Mouse (Mus musculus) adrenal gland, postnatal 14 days (tissue): Measurements from ENCODE around the gene Gm49380. TPM values are rescaled to one million over a fixed set of nuclear protein-coding genes. Genes with fewer than 3 reads are reported as not detected.

Experiments
- DNase-seq: peaks from one replicate; pipeline ENCODE4 v3.0.0; 2021; ENCODE audit warnings: mixed read lengths
- total RNA-seq: library from RNA; stranded (reverse); gene quantifications from 2 replicates; pipeline ENCODE4 v1.2.3, GENCODE M21; 2021

Gm49380 gene
- total RNA-seq, 1 experiment from 2014 or later, result 0.52 TPM

GRCm38 (mm10) chr9:44075276-44075995 lies 37.9 kb downstream of the Gm49380 start:
- DNase-seq, result no peak

GRCm38 (mm10) chr9:44074395-44075275 lies 38.7 kb downstream of the Gm49380 start:
- DNase-seq, result peak; percentile 65

DNA sequence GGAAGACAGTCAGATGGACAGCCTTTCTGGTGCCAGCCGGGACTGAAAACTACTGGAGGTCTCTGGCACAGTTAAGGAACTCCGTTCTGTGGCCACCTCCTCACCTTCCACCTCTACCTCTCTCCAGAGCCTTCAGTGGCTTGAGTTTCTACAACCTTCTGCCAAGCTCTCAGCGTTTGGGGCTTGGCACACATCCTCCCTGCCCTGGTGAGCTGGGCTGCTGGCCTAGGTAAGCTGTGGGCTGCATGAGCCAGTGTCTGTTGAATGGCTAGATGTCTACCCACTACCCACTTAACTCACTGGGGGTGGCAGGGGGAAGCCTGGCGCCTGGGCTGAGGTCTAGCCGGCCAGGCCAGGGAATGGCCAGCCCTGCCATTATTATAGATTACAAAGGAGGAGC lies 40.2 kb downstream of the Gm49380 start:
- DNase-seq, result no peak

DNA sequence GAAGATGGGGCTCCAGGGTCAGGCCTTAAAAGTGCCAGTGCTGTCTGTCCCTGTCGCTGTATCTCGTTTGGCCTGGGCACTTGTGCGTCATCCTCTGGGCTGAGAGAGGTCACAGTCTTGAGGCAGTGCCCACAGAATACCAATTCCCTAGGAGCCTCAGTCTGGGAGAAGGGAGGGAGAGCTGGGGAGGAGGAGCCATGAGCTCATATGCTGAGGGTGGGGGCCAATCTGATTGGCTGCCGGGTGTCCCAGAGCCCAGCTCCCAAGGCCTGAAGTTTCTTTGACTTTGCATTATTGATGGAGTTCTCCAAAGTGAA lies 40.7 kb downstream of the Gm49380 start:
- DNase-seq, result peak; percentile 86

GRCm38 (mm10) chr9:44071914-44072598 lies 41.2 kb downstream of the Gm49380 start:
- DNase-seq, result peak; percentile 74

DNA sequence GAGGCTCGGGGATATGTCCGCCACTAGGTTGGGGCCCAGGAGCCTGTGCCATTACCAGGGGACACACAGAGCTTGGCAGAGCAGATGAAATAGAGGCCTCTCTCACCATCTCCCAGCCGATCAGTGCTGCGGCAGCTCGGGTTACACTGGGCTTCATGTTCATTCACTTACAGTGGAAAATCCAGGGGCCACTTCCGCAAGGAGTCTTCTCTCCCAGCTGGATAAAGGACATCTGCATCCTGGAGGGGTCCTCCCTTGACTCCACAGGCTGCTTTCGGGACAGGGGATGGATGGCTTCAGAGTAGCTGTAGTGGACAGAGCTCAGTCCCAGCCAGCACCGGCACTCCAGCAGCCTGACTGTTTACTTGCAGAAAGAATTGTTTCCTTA lies 42.5 kb downstream of the Gm49380 start:
- DNase-seq, result no peak

DNA sequence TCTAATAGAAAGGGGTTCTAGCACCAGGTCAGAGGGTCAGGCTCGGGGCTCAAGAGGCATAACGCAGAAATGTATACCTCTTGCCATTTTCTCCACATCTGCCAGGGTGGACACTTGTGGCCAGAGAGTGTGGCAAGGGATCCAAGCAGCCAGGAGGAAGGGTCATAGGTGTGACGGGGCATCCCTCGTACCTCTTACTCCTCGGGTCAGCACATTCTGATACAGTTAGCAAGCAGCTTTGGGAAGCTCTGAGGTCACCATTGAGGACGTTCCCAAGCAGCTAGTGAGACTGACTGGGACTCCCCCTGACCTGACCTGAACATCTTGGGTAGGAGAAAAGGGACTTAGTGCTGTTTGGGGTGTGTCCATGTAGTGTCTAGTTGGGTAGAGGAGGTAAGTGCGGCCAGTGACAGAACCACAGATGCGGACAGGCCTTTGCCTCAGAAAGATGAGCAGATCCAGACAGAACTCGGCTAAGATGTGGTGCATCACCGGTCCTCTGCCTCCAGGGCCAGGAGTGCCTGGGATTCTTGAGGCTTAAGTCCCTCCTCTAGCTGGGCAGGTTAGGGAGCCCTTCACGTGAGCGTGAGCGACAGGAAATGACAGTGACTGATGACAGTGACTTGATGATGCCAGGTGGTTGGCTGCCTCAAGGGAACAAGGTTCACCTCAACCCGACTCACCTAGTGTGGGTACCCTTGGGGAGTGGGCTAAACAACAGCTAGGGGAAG lies 43.0 kb downstream of the Gm49380 start:
- no peak for DNase-seq

- DNase-seq, result no peak
Observed at GRCm38 (mm10) chr9:44069252-44069651, 44.0 kb downstream of the Gm49380 start.

- no peak for DNase-seq
Observed at GRCm38 (mm10) chr9:44067960-44068330, 45.4 kb downstream of the Gm49380 start.

GRCm38 (mm10) chr9:44067241-44067959 lies 45.9 kb downstream of the Gm49380 start:
- no peak for DNase-seq

DNA sequence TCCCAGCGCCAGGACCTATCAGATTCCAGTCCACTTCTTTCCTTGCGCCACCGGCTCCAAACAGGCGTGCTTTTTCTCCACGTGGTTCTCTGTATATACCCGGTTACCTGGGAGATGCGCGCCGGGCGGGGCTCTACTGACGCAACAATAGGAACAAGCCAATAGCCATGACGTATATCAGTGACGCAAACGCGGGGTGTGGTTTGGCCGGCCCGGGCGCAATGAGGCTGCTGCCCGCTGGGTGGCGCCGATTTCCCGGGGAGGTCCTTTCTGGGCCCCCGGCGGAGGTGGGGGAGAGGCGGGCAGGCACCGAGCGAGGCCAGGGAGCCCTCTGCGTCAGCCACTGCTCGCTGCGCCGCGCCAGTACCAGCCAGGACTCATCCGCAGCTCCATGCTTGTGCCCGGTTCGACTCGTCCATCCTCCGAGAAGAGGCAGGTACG lies 46.5 kb downstream of the Gm49380 start, which contains the start of gene Usp2:
Gene Usp2, plus strand, starts transcription at position 237 of the 441 bp plus-strand sequence.
- DNase-seq, result peak; percentile 100

GRCm38 (mm10) chr9:44065177-44065576 lies 48.1 kb downstream of the Gm49380 start:
- DNase-seq, result no peak

- DNase-seq, result no peak
Observed at GRCm38 (mm10) chr9:44058606-44059005, 54.7 kb downstream of the Gm49380 start.

GRCm38 (mm10) chr9:44053936-44054335 lies 59.4 kb downstream of the Gm49380 start:
- DNase-seq, result no peak

DNA sequence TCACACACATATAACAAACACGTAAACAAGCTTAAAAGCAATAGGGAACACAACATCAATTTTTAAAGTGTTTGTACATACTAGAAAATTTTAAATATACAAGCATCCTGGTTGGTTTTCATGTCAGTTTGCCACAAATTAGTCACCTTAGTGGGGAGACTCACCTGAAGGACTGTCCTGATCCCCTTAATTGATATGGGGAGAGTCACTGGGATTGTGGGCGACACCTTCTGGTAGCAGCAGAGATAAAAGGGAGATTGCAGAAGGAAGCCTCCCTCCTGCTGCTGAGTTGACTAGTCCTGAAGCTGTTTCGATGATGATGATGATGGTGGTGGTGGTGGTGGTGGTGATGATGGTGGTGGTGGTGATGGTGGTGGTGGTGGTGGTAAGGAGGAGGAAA lies 60.4 kb downstream of the Gm49380 start:
- no peak for DNase-seq

DNA sequence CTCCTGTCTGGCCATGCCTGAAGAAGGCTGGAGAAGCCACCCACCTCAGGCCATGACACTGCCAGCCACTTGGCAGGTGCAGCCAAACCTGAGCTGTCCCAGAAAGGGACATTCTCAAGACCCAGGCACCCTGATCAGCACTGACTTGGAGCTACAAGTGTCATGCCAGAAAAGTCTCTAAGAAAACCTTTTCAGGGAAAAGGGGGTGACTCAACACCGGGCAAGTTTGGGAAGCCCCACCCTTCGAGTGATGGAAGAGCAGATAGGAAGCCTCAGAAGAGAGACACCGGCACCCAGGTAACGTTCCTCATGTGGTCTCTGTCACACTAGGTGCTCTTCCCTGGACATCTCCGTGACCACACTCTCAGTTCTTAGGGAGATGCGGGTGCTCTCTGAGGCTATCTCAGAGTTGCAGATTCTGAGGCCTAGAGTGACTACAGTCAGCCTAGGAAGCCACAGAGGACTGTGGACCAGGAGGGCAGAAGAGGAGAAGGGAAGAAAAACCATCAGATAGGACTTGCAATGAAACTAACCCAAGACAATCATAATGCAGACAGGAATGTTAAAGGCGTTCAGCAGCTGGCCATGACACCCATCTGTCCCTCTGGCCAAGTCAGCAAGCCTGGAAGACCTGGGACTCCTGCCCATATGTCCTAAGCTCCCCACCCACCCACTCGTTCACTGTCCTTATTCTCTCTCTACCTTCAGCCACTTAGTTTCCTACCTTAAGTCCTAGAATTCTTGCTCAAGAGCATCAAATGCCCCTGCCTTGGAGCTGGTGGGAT lies 63.7 kb downstream of the Gm49380 start:
- no peak for DNase-seq

GRCm38 (mm10) chr9:44048541-44049380 lies 64.5 kb downstream of the Gm49380 start:
- no peak for DNase-seq

DNA sequence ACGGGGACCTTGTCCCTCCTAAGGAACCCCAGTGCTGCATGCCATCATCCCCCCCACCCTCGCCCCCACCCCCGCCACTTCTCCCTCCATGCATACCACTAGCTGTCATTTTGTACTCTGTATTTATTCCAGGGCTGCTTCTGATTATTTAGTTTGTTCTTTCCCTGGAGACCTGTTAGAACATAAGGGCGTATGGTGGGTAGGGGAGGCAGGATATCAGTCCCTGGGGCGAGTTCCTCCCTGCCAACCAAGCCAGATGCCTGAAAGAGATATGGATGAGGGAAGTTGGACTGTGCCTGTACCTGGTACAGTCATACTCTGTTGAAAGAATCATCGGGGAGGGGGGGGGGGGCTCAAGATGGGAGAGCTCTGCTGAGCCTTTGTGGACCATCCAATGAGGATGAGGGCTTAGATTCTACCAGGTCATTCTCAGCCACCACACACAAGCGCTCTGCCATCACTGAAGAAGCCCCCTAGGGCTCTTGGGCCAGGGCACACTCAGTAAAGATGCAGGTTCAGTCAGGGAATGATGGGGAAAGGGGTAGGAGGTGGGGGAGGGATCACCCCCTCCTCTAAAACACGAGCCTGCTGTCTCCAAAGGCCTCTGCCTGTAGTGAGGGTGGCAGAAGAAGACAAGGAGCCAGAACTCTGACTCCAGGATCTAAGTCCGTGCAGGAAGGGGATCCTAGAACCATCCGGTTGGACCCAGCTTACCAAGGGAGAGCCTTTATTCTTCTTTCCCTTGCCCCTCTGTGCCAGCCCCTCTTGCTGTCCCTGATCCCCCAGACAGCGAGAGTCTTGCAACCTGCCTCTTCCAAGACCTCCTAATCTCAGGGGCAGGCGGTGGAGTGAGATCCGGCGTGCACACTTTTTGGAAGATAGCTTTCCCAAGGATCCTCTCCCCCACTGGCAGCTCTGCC lies 65.5 kb downstream of the Gm49380 start:
- no peak for DNase-seq

DNA sequence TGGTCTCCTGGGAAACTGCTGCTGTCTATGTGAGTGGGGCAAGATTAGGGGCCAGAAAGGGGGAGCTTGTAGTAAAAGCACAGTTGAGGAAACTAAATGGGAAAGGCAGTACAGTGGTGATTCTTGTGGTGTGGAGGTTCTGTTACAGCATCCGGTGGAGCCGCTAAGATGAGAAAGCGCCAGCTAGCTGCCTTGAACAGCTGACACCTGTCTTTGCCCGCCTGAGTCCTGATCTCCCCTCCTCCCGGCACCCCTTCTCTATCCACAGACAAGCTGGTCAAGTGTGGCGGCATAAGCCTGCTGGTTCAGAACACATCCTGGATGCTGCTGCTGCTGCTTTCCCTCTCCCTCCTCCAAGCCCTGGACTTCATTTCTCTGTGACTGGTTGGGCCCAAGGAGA lies 66.2 kb downstream of the Gm49380 start:
- no peak for DNase-seq
